Mouse (Mus musculus): ENCODE data around the gene Otub1. TPM values are rescaled to one million over a fixed set of nuclear protein-coding genes. Genes with fewer than 3 reads are reported as not detected.

Otub1 gene
- polyA plus RNA-seq, 1 experiment: 64.3 TPM

DNA sequence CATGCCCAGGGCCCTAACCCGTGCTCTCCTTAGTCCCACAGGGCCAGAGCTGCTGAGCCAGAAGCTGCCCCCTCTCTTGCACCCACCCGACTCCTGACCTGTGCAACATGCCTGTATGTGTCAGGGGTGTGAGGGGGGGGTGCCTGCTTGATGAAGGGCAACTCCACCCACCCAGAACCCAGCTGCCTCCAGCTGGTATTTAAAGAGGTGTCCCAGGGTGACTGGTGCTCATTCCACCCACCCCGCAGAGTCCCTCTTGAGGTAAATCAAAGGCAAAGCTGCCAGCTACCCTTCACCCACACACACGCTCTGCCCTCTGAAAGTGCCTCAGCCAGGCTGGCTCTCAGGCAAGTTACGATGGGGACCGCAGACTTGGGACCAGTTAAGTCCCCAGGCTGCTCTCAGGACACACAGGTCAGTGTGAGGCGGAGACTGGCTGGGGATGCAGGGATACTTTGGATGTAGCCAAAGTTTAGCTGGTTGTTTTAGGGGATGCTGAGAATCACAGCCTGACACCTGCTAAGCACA lies 56.9 kb downstream of the Otub1 start:
- Histone ChIP-seq H3K4me1 (ENCODE audit: control insufficient read depth, insufficient read depth, insufficient read length) (peaks cover under 1% of the 10 kb centered on the region; the same call in 1 of the 2 replicates), H3K4me3 (ENCODE audit: extremely low read depth, insufficient read depth, insufficient read length) (no peak overlapping the region), H3K27me3 (ENCODE audit: control insufficient read depth, insufficient read depth, low read length) (no peaks in the 10 kb centered on the region), H3K27ac (ENCODE audit: insufficient read depth, low read length) (no peak overlapping the region), H3K36me3 (ENCODE audit: control insufficient read depth, insufficient read depth, low read length) (no peaks in the 10 kb centered on the region)
- WGBS: 86% methylated on average over 7 of the region's 7 CpGs
- DNase-seq (ENCODE audit: low read depth in 1 of 2, low spot score in 2 of 2): no peak
- TF ChIP-seq POLR2A (IDR thresholded peaks at IDR 0.05; ENCODE audit: low read depth, low read length) (no peak), CTCF (IDR thresholded peaks at IDR 0.05; ENCODE audit: extremely low read depth, insufficient read depth, insufficient read length, insufficient replicate concordance) (no peak)

DNA sequence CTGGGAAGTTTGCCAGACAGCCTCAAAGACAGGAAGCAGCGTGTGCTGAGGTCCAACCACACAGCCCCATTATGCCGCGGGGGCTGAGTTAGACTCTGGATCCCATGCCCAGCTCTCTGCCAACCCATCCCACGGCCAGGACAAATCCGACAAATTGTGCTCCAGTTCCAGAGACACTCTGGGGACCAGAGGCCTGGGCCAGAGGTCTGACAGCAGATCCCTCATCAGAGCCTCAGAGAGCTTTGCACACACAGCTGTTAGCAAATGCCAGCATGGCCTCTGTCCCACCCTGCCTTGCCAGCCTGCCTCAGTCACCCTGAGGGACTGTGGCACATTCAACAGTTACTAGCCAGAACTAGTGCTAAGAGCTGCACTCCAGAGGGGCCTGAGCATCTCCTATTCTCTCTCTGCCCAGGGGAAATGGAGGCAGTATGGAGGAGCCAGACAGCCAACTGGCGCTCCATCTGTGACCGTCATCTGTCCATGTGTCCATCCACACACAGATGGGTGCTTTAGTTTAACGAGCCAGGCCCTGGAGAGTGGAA lies 57.5 kb downstream of the Otub1 start:
- Histone ChIP-seq H3K27ac (ENCODE audit: insufficient read depth, low read length) (no peak overlapping the region), H3K27me3 (ENCODE audit: control insufficient read depth, insufficient read depth, low read length) (no peaks in the 10 kb centered on the region), H3K36me3 (ENCODE audit: control insufficient read depth, insufficient read depth, low read length) (no peaks in the 10 kb centered on the region), H3K4me1 (ENCODE audit: control insufficient read depth, insufficient read depth, insufficient read length) (peaks cover 7% of the 10 kb centered on the region; the same call in 1 of the 2 replicates), H3K4me3 (ENCODE audit: extremely low read depth, insufficient read depth, insufficient read length) (no peak overlapping the region)
- TF ChIP-seq CTCF (IDR thresholded peaks at IDR 0.05; ENCODE audit: extremely low read depth, insufficient read depth, insufficient read length, insufficient replicate concordance) (no peak), POLR2A (IDR thresholded peaks at IDR 0.05; ENCODE audit: low read depth, low read length) (no peak)
- WGBS: 53% methylated on average over 8 of the region's 8 CpGs
- DNase-seq (ENCODE audit: low read depth in 1 of 2, low spot score in 2 of 2): no peak

Other genes starting within 250 kb of the Otub1 start
- 69.0 and 82.5 TPM in 2 replicates for gene Ppp1r14b, start 231.3 kb downstream of the Otub1 start, polyA plus RNA-seq (2012; rRNA removed)
- gene Plcb3, start 229.8 kb downstream of the Otub1 start, polyA plus RNA-seq (2012; rRNA removed): 31.5 and 31.7 TPM in 2 replicates
- 22.1 and 26.2 TPM in 2 replicates for gene Fkbp2, start 225.8 kb downstream of the Otub1 start, polyA plus RNA-seq (2012; rRNA removed)
- gene Vegfb, start 218.7 kb downstream of the Otub1 start, polyA plus RNA-seq (2012; rRNA removed): 20.7 and 23.9 TPM in 2 replicates
- 24.1 and 25.3 TPM in 2 replicates for gene Dnajc4, start 213.7 kb downstream of the Otub1 start, polyA plus RNA-seq (2012; rRNA removed)
- 19.4 and 26.5 TPM in 2 replicates for gene Nudt22, start 210.2 kb downstream of the Otub1 start, polyA plus RNA-seq (2012; rRNA removed)
- 4.7 and 6.4 TPM in 2 replicates for gene Trpt1, start 210.2 kb downstream of the Otub1 start, polyA plus RNA-seq (2012; rRNA removed)
- 194 and 240 TPM in 2 replicates for gene Fermt3, start 186.8 kb downstream of the Otub1 start, polyA plus RNA-seq (2012; rRNA removed)
- 27.4 and 31.3 TPM in 2 replicates for gene Stip1, start 166.3 kb downstream of the Otub1 start, polyA plus RNA-seq (2012; rRNA removed)
- 13.4 and 17.9 TPM in 2 replicates for gene Macrod1, start 149.5 kb downstream of the Otub1 start, polyA plus RNA-seq (2012; rRNA removed)
- 0.14 and 0.16 TPM in 2 replicates for gene Flrt1, start 100.6 kb downstream of the Otub1 start, polyA plus RNA-seq (2012; rRNA removed)
- gene Cox8a, start 11.3 kb upstream of the Otub1 start, polyA plus RNA-seq (2012; rRNA removed): 636 and 1,081 TPM in 2 replicates
- gene Naa40, start 34.9 kb upstream of the Otub1 start, polyA plus RNA-seq (2012; rRNA removed): 20.5 and 25.1 TPM in 2 replicates
- gene Rcor2, start 61.0 kb upstream of the Otub1 start, polyA plus RNA-seq (2012; rRNA removed): 1.8 and 3.5 TPM in 2 replicates
- 84.8 and 111 TPM in 2 replicates for gene Mark2, start 135.5 kb upstream of the Otub1 start, polyA plus RNA-seq (2012; rRNA removed)
- gene Spindoc, start 176.7 kb upstream of the Otub1 start, polyA plus RNA-seq (2012; rRNA removed): 10.3 and 12.2 TPM in 2 replicates
- 10.1 and 12.3 TPM in 2 replicates for gene 2700081O15Rik, start 211.3 kb upstream of the Otub1 start, polyA plus RNA-seq (2012; rRNA removed)

All from spleen, adult 2 months (tissue).